Mouse (Mus musculus) embryo, embryonic 10 days (tissue): ENCODE data around the gene Mpv17l2.

Source experiments
- DNase-seq: peaks from one replicate; pipeline ENCODE4 v3.0.0-alpha.2; 2015; ENCODE audit warnings: low spot score

The Mpv17l2 gene

GRCm38 (mm10) chr8:70750128-70750680 is 10.5 kb downstream of the Mpv17l2 start:
- DNase-seq, result no peak

- DNase-seq, result no peak
Observed at GRCm38 (mm10) chr8:70749097-70749674, 11.6 kb downstream of the Mpv17l2 start.

- no peak for DNase-seq
Observed at GRCm38 (mm10) chr8:70748246-70749096, 12.3 kb downstream of the Mpv17l2 start.

- DNase-seq, result no peak
Observed at GRCm38 (mm10) chr8:70747211-70747890, 13.4 kb downstream of the Mpv17l2 start.

- no peak for DNase-seq
Observed at GRCm38 (mm10) chr8:70746676-70747075, 14.1 kb downstream of the Mpv17l2 start.

- DNase-seq, result no peak
Observed at GRCm38 (mm10) chr8:70745691-70746220, 15.0 kb downstream of the Mpv17l2 start.

GRCm38 (mm10) chr8:70744806-70745205 is 15.9 kb downstream of the Mpv17l2 start:
- no peak for DNase-seq

- peak; percentile 71 for DNase-seq
Observed at GRCm38 (mm10) chr8:70743656-70744590, 16.8 kb downstream of the Mpv17l2 start.

- DNase-seq, result peak; percentile 32
Observed at GRCm38 (mm10) chr8:70742981-70743655, 17.6 kb downstream of the Mpv17l2 start.

GRCm38 (mm10) chr8:70742176-70742575 is 18.6 kb downstream of the Mpv17l2 start:
- DNase-seq, result no peak

GRCm38 (mm10) chr8:70741661-70742060 is 19.1 kb downstream of the Mpv17l2 start:
- DNase-seq, result no peak

- no peak for DNase-seq
Observed at GRCm38 (mm10) chr8:70738211-70738610, 22.5 kb downstream of the Mpv17l2 start.

- DNase-seq, result no peak
Observed at GRCm38 (mm10) chr8:70737705-70738104, 23.0 kb downstream of the Mpv17l2 start.

- DNase-seq, result no peak
Observed at GRCm38 (mm10) chr8:70730956-70731355, 29.8 kb downstream of the Mpv17l2 start.

- no peak for DNase-seq
Observed at GRCm38 (mm10) chr8:70729808-70730475, 30.8 kb downstream of the Mpv17l2 start.

GRCm38 (mm10) chr8:70726721-70727120 is 34.0 kb downstream of the Mpv17l2 start:
- DNase-seq, result no peak

GRCm38 (mm10) chr8:70725792-70726447 is 34.8 kb downstream of the Mpv17l2 start:
- DNase-seq, result peak; percentile 66

GRCm38 (mm10) chr8:70724216-70724615 is 36.5 kb downstream of the Mpv17l2 start:
- DNase-seq, result no peak

GRCm38 (mm10) chr8:70723486-70724210 is 37.1 kb downstream of the Mpv17l2 start, which contains the start of gene Pde4c:
Gene Pde4c, plus strand, starts transcription at chr8:70723720.
- DNase-seq, result no peak
